Mouse (Mus musculus) right cerebral cortex, postnatal 10 days (tissue): ENCODE measurements around the gene Gm6525.

Source experiments
- DNase-seq, 2 experiments: peaks; one replicate each; pipeline ENCODE4 v3.0.0; 2021; ENCODE audit warnings: low spot score in 2 of 2

The Gm6525 gene

DNA sequence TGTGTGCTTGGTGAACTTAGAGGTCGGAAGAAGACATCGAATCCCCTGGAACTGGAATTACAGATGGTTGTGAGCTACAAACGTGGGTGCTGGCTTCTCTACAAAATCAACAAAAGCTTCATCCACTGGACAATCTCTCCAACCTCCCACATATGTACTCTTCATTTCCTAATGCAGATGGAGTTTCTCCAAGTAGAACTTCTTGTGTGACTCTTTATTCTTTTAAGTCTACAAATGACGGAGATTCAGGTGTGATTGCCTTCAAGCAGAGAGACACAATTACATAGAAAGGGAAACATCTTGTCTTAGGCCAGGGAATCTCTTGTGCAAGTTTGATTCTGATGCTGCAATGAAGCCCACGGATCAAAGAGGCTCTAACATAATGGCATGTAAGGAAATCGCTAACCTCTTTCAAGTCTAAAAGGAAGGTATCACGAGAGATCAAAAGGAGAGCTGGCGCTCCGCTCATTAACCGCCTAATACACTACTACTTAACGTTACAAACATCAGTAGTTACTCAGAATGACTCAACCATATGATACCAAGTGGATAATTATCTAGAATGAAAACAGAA lies at the start of gene Gm6525:
Gene Gm6525 (plus strand): TSS at position 524 of the 574 bp plus-strand sequence.
- peak in 1 of 2 experiments; percentile 9 for DNase-seq

DNA sequence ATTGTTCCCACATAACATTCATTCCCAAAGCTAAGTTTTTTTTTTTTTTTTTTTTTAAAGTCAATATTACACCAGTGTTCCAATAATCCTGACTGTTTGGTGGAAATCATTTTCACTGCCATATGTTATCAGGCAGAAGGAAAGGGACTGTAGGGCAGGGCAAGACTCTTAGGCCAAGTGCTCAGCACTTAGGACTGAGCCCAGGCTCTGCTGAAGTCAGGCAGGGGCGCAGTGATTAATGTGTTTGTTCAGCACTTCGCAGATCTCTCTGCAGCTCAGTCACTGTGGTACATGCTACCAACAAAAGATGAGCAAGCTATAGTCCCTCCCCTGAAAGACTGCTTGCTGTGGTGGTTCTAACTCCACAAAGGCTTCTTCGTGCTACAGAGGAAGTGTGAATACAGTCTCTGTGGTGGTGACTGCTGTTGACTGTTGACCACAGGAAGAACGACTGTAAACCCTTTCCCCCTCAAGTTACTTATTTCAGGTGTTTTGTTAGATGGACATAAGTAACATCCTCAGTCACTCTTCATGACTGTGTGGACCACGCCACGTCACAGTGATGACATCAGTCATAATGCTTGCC lies 48.1 kb upstream of the Gm6525 start:
- DNase-seq, result no peak

DNA sequence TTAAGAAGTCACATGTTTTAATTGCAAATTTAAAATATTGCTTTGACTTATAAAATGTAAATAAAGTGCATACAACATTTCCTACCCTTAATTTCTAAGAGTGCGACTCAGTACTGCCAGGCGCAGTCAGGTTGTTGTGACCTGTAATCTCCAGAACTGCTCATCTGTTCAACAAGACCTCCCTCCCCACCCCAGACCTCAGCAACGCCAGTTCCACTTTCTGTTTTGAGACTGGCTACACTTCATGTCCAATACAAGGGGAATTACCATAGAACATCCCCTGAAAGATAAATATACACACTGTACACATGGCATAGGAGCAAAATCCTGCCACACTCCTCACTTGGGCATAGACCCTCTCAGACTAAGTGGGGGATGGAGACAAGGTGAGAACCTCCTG lies 47.2 kb upstream of the Gm6525 start:
- no peak for DNase-seq

GRCm38 (mm10) chr3:84127431-84127830 lies 46.5 kb upstream of the Gm6525 start:
- DNase-seq, result no peak

DNA sequence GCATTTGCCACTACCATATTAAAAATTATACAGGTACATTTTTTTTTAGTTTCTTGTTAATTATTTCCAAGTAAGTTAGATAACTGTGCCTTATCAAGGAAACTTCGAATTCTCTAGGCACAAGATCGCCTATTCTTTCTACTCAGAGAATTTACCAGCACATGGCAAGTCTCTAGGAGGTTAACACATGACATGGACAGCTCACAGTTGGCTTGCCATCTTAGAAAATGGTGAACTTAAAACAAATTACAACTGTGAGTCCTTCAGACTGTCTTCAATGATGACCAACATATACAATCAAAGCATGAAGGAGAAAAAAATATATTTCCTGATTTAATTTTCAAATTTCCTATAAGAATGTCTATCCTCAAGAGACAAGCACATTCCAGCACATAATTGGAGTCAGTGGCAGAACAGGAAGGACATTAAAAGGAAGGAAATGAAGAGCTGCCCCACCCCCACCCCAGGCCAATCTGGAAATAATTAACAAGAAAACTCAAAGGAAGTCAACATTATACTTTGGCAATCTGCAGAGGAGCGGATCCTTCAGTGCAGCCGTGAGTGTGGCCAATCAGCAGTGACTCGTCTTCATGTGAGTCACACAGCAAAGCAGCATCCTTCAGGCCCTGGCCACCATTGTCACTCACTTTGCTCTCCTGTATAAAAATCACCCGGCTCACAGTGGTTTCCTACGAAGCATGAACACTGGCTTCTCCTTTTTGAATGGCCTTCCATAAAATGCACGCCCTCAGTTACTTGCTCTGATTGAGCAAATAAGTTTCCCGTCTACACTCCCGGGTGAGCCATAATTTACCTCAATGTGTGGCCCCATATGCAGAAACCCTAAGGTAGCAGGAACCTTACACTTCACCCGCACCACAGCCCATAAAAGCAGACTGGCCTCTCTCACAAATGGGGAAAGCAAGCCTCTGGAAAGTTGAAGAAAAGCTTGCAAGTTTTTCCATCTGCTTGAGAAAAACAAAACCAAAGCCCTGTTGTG lies 44.7 kb upstream of the Gm6525 start:
- no peak for DNase-seq

DNA sequence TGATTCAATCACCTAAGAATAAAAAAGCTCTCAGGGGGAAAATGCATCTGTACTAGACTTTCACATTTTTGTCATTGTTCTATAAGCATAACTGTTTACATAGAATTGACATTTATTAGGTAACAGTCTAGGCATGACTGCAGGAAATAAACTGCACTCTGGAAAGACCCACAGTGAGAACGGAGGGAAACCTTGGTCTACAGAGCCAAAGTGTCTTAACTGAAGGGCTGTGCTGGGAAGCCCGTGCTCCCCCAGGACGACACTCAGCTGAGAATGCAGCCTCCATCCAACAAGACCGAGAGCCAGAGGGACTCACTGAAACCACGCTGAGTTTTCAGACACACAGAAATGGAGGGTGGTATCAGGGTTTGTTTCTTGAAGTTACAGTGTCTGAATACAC lies 43.1 kb upstream of the Gm6525 start:
- DNase-seq, result no peak

DNA sequence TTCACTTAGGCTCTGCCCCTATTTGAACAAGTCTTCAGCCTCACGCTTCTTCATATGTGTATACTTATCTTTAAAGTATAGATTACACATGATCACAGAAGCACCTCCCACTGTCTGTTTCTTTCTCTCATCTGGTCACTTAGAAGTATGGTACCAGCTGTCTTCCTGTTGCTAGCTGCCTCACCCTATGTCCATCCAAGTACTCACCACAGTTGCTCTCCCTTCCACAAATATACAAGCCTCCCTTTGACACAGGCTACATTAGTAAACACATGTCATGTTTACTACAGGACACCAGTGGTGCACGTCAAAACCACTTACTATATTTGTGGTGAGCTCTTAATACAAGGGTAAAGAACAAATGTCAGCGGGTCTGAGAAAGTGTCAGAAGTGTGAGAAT lies 42.5 kb upstream of the Gm6525 start:
- no peak for DNase-seq

DNA sequence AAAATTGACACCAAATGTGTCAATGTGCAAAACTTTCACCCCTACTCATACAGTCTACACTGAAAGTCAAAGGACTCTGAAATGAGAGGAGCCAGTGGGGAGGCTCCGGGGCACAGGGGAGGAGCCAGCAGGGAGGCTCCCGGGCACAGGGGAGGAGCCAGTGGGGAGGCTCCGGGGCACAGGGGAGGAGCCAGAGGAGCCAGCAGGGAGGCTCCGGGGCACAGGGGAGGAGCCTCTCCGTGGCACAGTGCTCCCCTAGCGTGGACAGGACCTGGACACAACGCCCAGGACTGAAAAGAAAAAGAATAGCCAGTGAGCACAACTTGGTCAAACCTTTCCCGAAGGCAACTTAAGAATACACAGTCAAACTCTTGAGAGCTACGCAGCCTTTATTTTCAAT lies 38.5 kb upstream of the Gm6525 start:
- no peak for DNase-seq

GRCm38 (mm10) chr3:84135933-84136332 lies 38.0 kb upstream of the Gm6525 start:
- no peak for DNase-seq

DNA sequence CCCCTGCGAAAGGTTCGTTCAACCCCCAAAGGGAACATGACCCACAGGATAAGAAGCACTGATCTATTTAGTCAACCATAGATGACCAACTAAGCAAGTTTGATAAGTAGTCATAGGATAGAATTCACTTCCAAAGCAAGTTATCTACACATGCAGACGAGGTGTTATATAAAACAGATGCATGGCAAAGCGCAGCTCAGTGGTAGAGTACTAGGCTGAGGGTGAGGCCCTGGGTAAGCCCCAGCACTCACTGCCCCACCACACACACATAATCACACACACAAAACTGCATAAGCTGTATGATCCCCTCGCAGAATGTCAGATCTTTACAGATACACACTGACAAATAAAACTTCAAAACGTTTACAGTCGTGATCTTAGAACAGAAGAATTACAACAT lies 37.4 kb upstream of the Gm6525 start:
- DNase-seq, result no peak

- no peak for DNase-seq
Measured at GRCm38 (mm10) chr3:84140947-84141346, 33.0 kb upstream of the Gm6525 start.

DNA sequence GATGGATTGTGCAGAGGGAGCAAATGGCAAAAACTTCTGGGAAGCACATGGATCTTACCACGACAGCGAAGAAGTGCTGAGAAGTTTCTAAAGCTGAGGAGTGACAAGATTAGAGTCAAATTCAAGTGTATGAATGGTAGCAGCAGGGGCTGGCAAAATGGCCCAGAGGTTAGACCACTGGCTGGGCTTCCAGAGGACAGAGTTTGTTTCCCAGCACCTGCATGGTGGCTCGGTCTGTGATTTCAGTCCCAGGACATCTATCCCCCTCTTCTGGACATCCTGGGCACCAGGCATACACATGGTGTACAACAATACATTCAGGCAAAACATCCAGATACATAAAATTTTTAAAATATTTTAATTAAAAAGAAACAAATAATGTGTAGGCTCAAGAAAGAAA lies 24.1 kb upstream of the Gm6525 start:
- no peak for DNase-seq

GRCm38 (mm10) chr3:84154721-84155141 lies 19.2 kb upstream of the Gm6525 start:
- DNase-seq, result no peak

GRCm38 (mm10) chr3:84155146-84155545 lies 18.8 kb upstream of the Gm6525 start:
- no peak for DNase-seq

- peak; percentile 97 for DNase-seq
Measured at GRCm38 (mm10) chr3:84155558-84156006, 18.3 kb upstream of the Gm6525 start, which contains the start of gene Mnd1. Gene Mnd1 (minus strand): TSS chr3:84155786.

DNA sequence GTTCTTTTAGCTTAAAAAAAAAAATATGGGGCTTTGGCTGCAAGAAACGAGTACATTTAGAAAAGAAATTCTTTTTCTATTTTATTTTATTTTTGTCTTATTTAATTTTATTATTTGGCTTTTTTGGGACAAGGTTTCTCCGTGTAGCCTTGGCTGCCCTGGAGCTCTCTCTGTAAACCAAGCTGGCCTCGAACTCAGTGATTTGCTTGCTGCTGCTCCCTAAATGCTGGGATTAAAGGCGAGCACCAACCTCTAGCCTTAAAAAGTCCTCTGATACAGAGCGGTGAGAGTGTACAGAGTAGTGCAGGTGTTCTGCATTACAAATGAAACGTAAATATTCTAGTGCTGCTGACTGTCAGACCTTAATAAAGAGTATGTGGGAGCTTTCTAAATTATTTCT lies 17.8 kb upstream of the Gm6525 start:
- DNase-seq, result no peak

DNA sequence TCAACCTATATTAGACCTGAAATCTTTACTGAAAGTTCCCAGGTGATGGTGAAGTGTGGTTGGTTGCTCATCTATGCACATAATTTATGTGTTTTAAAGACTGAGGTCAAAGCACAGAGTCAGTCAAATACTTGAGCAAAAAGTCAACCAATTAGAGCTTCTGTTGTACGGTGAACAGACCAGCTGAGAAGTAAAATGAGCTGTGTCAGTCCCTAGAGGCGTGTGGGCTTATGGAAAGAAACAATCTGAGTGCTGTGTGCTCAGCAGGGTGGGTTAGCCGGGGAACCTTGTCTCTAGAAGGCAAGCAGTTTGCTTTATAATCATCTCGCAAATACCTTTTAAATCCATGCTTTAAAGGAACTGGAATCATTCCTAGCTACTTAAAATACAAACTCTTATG lies 16.9 kb upstream of the Gm6525 start:
- DNase-seq, result no peak

DNA sequence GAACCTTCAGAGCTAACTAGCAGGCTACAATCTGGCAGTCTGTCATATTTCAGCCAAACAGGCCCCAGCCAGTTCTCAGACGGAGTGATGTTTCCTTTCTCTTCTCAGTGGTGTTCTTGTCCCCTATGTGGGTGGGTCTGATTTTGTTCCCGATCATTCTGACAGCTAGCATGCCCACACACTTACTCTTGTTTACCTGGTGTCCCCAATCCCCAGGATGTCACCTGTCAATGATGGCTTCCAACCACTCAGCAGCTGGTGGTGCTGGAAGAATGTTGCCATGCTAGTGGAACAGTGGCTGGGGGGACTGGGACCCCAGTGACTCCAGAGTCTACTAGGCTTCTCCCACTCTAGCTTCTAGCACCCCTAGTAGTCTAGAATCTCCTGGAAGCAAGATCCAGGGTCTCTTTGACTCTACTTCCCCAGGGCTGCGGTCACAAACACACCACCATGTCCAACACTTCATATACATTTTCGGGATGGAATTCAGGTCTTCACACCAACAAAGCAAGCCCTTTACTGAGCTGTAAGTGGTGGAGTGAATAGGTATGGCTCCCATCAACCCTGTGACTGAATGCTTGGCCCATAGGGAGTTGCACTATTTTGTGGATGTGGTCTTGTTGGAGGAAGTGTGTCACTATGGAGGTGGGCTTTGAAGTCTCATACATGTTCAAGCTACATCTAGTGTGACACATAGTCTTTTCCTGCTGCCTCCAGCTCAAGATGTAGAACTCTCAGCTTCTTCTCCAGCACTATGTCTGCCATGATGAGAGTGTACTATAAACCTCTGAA lies 16.1 kb upstream of the Gm6525 start:
- no peak for DNase-seq

- DNase-seq, result no peak
Measured at GRCm38 (mm10) chr3:84165391-84165790, 8.5 kb upstream of the Gm6525 start.

DNA sequence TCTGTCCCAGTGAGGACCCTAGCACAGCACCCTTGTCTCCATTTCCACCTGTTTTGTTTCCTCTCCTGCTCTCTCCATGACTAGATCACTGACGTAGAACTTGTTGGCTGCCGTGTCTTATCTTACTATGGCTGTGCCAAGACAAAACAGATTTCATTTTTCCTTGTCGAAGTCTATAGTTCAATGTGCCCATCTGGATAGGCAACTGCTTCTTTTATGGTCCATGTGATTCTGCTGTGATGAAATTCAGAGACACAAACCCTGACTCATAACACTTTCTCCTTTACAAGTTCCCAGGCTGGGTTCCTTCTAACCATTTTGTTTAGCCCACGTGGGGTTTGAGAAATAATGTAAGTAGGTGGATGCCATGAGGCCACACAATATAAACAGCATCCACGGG lies 7.8 kb upstream of the Gm6525 start:
- DNase-seq, result peak in 1 of 2 experiments; percentile 6

DNA sequence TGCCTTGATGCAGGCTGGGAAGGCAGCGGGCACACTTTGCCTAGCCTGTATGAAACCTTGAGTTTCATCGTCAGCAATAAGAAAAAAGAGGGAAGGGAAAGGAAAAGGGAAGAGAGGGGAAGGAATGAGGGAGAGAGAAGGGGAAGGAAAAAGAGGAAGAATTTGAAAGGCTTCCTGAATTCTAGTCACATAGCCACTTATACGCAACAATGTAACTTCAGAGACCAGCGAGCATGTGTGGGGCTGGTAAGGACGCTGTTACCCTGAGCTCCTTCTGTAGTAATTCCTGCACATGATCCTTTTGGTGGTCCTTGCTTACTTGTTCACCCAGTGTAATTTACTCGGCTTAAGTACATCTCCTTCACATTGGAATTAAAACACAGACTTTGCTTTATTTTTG lies 5.0 kb upstream of the Gm6525 start:
- DNase-seq, result no peak
